Mouse (Mus musculus) hindbrain, postnatal 0 days (tissue): ENCODE measurements at regions not wholly inside any gene's neighbourhood (a gene's known extent, or its start where the extent isn't known, plus 50 kb on each side); places are given as distances from the start of the nearest gene placed in this dataset.

ENCODE experiments used
- ATAC-seq: fragments of 200-750 bp; cut with Nextera tagmentation; 2 replicates; pipeline ENCODE4 v1.8.0; 2017; ENCODE audit warnings: mild to moderate bottlenecking, moderate TSS enrichment, moderate library complexity
- DNase-seq: peaks from one replicate; pipeline ENCODE4 v3.0.0-alpha.2; 2015; ENCODE audit warnings: low spot score
- H3K27ac ChIP-seq: fragments of 300-500 bp; sonication (generic); 2 replicates; pipeline ENCODE4 v1.5.1; 2014; ENCODE audit warnings: mild to moderate bottlenecking
- H3K27me3 ChIP-seq: fragments of 300-500 bp; sonication (generic); 2 replicates; pipeline ENCODE4 v1.6.1; 2014; ENCODE audit warnings: low read length, mixed read lengths; ENCODE audit not compliant: insufficient read depth
- H3K36me3 ChIP-seq: fragments of 300-500 bp; sonication (generic); 2 replicates; pipeline ENCODE4 v1.6.1; 2014; ENCODE audit warnings: low read length, mixed read lengths; ENCODE audit not compliant: insufficient read depth
- H3K4me1 ChIP-seq: fragments of 300-500 bp; sonication (generic); 2 replicates; pipeline ENCODE4 v1.6.1; 2014; ENCODE audit warnings: antibody characterized with exemption, low read length, mixed read lengths; ENCODE audit not compliant: insufficient read depth
- H3K4me2 ChIP-seq: fragments of 300-500 bp; sonication (generic); 2 replicates; pipeline ENCODE4 v1.6.1; 2014; ENCODE audit warnings: low read depth, mild to moderate bottlenecking, low read length, moderate library complexity, mixed read lengths
- H3K4me3 ChIP-seq: fragments of 300-500 bp; sonication (generic); 2 replicates; pipeline ENCODE4 v1.5.1; 2014; ENCODE audit warnings: low read length
- H3K9ac ChIP-seq: fragments of 300-500 bp; sonication (generic); replicated peaks from 2 replicates; pipeline ENCODE4 v1.6.1; 2014; ENCODE audit warnings: mild to moderate bottlenecking, low read length, moderate library complexity, mixed read lengths
- H3K9me3 ChIP-seq: fragments of 300-500 bp; sonication (generic); 2 replicates; pipeline ENCODE4 v1.6.1; 2016; ENCODE audit warnings: low read length, mixed read lengths
- CTCF ChIP-seq: IDR thresholded peaks from 2 replicates; pipeline ENCODE4 v1.5.1; 2016; ENCODE audit warnings: antibody characterized with exemption, control low read depth, low read depth
- WGBS: fragments of 180-500 bp; shearing (Covaris S2); extraction: QIAGEN DNeasy Blood & Tissue Kit; methylation state at CpG from one replicate; pipeline ENCODE4 v1.1.7; 2014; 5-methylcytosine and 5-hydroxymethylcytosine counted together

DNA sequence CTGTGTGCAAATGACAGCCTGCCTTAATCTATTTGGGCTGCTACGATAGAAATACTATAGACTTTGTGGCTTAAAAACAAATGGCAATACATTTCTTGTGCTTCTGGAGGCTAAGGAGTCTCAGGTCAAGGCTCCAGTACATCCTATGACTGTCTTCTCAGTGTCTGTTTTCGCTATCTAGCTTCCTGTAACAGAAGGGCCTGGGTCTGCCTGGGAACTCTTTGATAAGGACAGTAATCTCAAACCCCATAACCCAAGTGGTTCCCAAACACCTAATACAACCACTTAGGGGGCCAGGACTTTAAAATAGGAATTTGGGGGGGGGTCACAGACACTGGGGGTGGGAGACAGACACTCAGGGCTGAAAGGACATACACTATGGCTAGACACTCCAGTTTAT, 81.7 kb upstream of the Pja1 start:
- DNase-seq (no peak), ATAC-seq (no peak)
- Histone ChIP-seq H3K4me3 (no peak overlapping the region), H3K27ac (no peak overlapping the region), H3K4me1 (no peaks in the 10 kb centered on the region), H3K4me2 (no peak overlapping the region), H3K9ac (no peak overlapping the region), H3K27me3 (no peaks in the 10 kb centered on the region; the same call in 1 of the 2 replicates), H3K9me3 (no peaks in the 10 kb centered on the region), H3K36me3 (no peaks in the 10 kb centered on the region)
- no peak for TF ChIP-seq CTCF
- 90% methylated on average over 2 of the region's 2 CpGs for WGBS

DNA sequence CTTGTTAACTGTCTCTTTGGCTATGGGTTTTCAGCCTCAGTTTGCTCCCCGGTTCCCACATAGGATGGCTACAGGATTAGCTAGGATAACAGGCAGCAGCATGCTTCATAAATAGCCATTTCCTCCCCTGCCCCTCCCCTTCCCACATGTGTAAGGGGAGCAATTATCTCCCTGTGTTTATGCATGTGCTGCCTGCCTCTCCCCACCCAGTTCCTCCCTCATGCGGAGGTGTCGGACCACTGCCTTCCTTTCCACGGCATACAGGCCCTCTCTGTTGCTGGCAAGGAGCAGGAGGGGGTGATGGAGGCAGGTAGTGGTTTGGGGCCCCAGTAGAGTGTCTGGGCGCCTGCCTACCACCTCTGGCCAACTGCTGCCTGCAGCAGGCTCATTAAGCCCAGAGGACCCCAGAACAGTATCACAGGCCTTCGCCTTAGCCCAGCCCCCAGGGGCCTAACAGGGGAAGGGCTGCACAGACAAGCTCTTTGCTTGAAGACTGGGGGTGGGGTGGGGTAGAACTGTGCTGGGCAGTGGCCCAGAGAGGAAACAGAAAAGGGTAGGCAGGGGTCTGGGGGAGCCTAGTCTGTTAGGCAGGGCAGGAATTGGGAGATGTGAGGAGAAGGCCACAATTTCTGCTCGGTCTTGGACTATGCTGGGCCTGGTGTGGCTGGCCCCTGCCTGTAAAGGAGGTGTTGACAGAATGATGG, 79.1 kb upstream of the Pja1 start:
- Histone ChIP-seq H3K4me2 (no peak overlapping the region), H3K27me3 (no peaks in the 10 kb centered on the region), H3K4me1 (no peaks in the 10 kb centered on the region), H3K9ac (no peak overlapping the region), H3K9me3 (no peaks in the 10 kb centered on the region), H3K4me3 (no peak overlapping the region), H3K36me3 (no peaks in the 10 kb centered on the region), H3K27ac (no peak overlapping the region)
- ATAC-seq: no peak
- no peak for TF ChIP-seq CTCF
- DNase-seq: no peak
- WGBS: 57% methylated on average over 7 of the region's 7 CpGs

DNA sequence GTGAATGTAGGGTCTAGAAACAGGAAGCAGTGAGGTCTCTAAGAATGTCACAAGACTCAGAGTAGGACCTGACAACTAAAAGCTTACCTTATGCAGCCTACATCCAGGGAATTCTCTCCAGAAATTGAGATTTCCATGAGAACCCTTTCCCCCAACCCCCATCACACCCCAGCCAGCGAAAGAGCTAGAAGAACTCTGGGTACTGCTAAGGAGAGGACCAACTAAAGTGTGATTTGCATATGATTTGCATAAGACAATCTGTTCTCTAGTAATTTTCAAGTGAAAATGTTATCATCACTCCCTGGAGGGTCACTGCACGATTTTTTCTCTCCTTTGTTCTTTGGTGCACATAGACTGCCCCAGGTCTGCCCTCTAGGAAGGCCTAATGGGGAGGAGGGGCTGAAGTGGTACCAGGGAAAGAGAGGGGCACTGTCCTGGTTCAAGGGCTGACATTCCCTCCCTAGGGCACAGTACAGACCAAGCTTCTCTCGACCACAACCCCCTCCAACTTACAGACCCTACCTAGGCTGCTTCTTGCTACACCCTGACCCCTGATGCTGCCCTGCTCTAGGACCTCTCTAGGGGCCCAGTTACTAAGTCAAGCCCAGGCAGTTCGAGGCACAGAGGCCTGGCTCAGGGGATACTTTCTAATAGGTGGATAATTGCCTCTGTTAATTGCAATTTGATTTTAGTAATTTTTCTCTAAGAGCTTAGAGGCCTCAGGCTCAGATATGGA, 77.4 kb upstream of the Pja1 start:
- ATAC-seq (no peak), DNase-seq (no peak)
- WGBS: 45% methylated on average over 4 of the region's 4 CpGs
- H3K4me3 ChIP-seq: no peak overlapping the region
- no peak overlapping the region for H3K4me2 ChIP-seq
- H3K9me3 ChIP-seq: no peaks in the 10 kb centered on the region
- H3K9ac ChIP-seq: no peak overlapping the region
- H3K27me3 ChIP-seq: no peaks in the 10 kb centered on the region
- no peaks in the 10 kb centered on the region for H3K4me1 ChIP-seq
- no peak overlapping the region for H3K27ac ChIP-seq
- no peaks in the 10 kb centered on the region for H3K36me3 ChIP-seq
- TF ChIP-seq CTCF: no peak

DNA sequence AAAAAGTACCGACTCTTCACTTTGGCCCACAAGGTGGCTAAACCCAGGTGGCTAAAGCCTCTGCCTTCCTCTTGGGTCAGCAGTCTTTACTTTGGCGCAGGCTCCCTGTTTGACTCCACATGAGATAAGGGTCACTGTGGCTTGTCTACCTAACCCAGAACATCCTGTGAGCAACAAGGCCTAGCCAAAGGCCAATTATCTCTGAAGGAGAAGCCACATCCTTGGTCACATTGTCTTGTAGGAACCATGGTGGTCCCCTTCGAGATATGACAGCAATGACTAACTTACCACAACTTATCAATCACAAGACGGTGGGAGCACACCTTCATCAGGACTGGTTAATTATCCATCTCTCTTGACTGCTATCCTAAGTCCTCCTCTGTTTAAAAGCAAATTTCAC, 73.3 kb upstream of the Pja1 start:
- no peaks in the 10 kb centered on the region for H3K9me3 ChIP-seq
- DNase-seq (no peak), ATAC-seq (no peak)
- TF ChIP-seq CTCF: no peak
- H3K4me1 ChIP-seq: no peaks in the 10 kb centered on the region
- H3K4me2 ChIP-seq: no peak overlapping the region
- H3K27me3 ChIP-seq: no peaks in the 10 kb centered on the region
- no peaks in the 10 kb centered on the region for H3K36me3 ChIP-seq
- no peak overlapping the region for H3K9ac ChIP-seq
- no peak overlapping the region for H3K4me3 ChIP-seq
- WGBS: 90% methylated on average over 4 of the region's 4 CpGs
- H3K27ac ChIP-seq: no peak overlapping the region

DNA sequence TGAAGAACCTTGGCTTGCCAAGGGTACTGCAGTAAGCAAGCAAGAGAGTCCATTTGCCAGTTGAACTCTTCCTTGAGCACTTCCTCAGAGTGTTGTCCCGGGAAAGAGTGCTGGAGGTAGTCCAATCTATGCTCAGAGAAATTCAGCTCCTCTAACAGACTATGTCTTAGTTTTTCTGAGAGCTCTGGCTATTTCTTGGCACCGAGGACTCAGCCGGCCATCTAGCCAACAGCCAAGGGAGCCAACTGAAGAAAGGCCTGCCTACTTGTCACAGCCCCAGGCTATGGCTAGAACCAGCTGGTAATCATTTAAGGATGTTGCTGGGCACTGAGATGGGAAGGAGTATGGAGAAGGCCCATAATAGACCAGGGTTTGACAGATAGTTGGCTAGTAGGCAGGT, 70.8 kb upstream of the Pja1 start:
- 69% methylated on average over 3 of the region's 3 CpGs for WGBS
- Histone ChIP-seq H3K4me2 (no peak overlapping the region), H3K36me3 (no peaks in the 10 kb centered on the region), H3K4me3 (no peak overlapping the region), H3K9ac (no peak overlapping the region), H3K9me3 (no peaks in the 10 kb centered on the region), H3K27me3 (no peaks in the 10 kb centered on the region), H3K27ac (no peak overlapping the region), H3K4me1 (no peaks in the 10 kb centered on the region)
- no peak for DNase-seq
- no peak for TF ChIP-seq CTCF
- no peak for ATAC-seq

DNA sequence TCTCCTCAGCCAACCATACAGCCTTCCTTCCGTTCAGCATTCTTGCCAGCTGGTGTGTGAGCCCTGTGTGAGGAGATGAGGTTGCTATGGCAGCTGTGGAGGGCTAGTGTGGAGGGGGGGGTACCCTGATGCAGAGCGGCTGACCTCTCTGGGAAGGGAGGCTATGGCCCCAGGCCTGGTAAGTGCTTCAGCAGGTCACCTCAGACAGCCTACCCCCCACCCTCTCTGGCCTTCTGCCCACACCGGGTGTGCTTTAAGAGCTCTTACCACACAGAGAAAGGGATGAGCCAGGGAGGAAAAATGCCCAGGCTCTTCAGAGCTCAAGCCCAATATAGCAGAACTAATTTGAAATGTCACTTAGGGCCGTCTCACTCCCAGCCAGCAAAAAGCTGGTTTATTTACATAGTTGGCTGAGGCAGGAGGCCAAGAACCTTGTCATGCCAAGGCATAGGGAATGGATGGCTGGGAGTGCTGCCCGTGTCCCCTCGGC, 69.1 kb upstream of the Pja1 start:
- peak; percentile 80 for DNase-seq

DNA sequence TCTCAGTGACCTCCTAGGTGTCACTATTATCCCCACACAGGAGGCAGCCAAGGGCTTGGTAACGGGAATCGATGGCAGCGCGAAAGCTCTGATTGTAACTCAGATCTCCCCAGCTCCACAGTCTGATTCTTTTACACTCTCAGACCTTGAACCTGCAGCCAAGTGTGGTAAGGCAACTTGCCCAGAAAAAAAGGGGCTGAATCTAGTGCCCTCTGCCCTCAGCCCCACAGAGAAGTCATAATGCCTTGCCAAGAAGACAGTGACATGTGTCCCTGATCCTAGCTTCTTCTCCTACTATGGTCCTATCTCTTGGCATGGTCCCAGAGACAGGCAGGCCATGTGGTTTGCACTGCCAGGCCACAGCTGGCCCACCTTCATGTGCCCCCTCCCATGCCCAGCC, 68.6 kb upstream of the Pja1 start:
- TF ChIP-seq CTCF: no peak
- DNase-seq (no peak), ATAC-seq (no peak)
- Histone ChIP-seq H3K4me1 (no peaks in the 10 kb centered on the region), H3K9ac (no peak overlapping the region), H3K27ac (no peak overlapping the region), H3K36me3 (no peaks in the 10 kb centered on the region), H3K4me2 (no peak overlapping the region), H3K9me3 (no peaks in the 10 kb centered on the region), H3K4me3 (no peak overlapping the region), H3K27me3 (no peaks in the 10 kb centered on the region)
- 69% methylated on average over 4 of the region's 4 CpGs for WGBS

More for the DNA sequence above, 69.1 kb upstream of the Pja1 start:
- no peaks in the 10 kb centered on the region for H3K4me1 ChIP-seq
- no peak overlapping the region for H3K4me3 ChIP-seq
- peak overlapping the region; percentile 26; the same call in 1 of the 2 replicates for H3K27ac ChIP-seq
- no peaks in the 10 kb centered on the region for H3K27me3 ChIP-seq
- no peak for TF ChIP-seq CTCF
- H3K4me2 ChIP-seq: no peak overlapping the region
- no peaks in the 10 kb centered on the region for H3K9me3 ChIP-seq
- no peaks in the 10 kb centered on the region for H3K36me3 ChIP-seq
- 45% methylated on average over 6 of the region's 6 CpGs for WGBS
- H3K9ac ChIP-seq: no peak overlapping the region
- peak; percentile 95 for ATAC-seq
